20 mouse cellular contexts compared by ENCODE assay signal in genomic region chr9:110121424-110121823, GRCm38 (mm10). TPM values are rescaled to one million over a fixed set of nuclear protein-coding genes. Genes with fewer than 3 reads are reported as not detected.
DNase-seq lines count a peak whose midpoint lies in the region; ATAC-seq lines count a peak whose summit lies in the region.
"Had no signal": no experiment of that assay in that cellular context is flagged by ENCODE, and none has a peak within 500 bp of the region (broad histone marks: within the 10 kb centered on the region; RNA-seq: fewer than 3 reads in every experiment).

No protein-coding gene starts in this region.

- H3K27ac ChIP-seq in embryonic facial prominence, embryonic 14.5 days (replicated peaks; ENCODE audit: low read depth, low read length): no peak overlapping the region
- no peak overlapping the region for H3K27ac ChIP-seq in embryonic facial prominence, embryonic 10.5 days (replicated peaks)
- H3K27ac ChIP-seq: forebrain, embryonic 12.5 days; gastrocnemius, adult 2 months; hindbrain, embryonic 12.5 days had no signal

- intact Hi-C loops in left cerebral cortex, postnatal 25 days (cut with DNase I): no loop called here

- no peak overlapping the region for H3K4me3 ChIP-seq in embryonic facial prominence, embryonic 14.5 days (ENCODE audit: low read depth, low read length)
- H3K4me3 ChIP-seq in embryonic facial prominence, embryonic 10.5 days: no peak overlapping the region
- H3K4me3 ChIP-seq: forebrain, embryonic 12.5 days; gastrocnemius, adult 2 months; hindbrain, embryonic 12.5 days had no signal

- no peak overlapping the region for H3K9ac ChIP-seq in embryonic facial prominence, embryonic 14.5 days (ENCODE audit: low read depth, low read length)
- H3K9ac ChIP-seq: forebrain, embryonic 12.5 days; hindbrain, embryonic 12.5 days had no signal

- no peaks in the 10 kb centered on the region for H3K9me3 ChIP-seq in embryonic facial prominence, embryonic 14.5 days (ENCODE audit: control insufficient read depth, low read length)
- no peaks in the 10 kb centered on the region for H3K9me3 ChIP-seq in embryonic facial prominence, embryonic 10.5 days
- H3K9me3 ChIP-seq: forebrain, embryonic 12.5 days; hindbrain, embryonic 12.5 days had no signal

- 77% methylated on average over 4 of the region's 4 CpGs for WGBS in embryonic facial prominence, embryonic 14.5 days
- WGBS in embryonic facial prominence, embryonic 10.5 days: 84% methylated on average over 4 of the region's 4 CpGs

- H3K4me1 ChIP-seq in embryonic facial prominence, embryonic 14.5 days (ENCODE audit: control insufficient read depth, insufficient read depth, low read length): peaks cover 4% of the 10 kb centered on the region
- peaks cover 14% of the 10 kb centered on the region for H3K4me1 ChIP-seq in embryonic facial prominence, embryonic 10.5 days

- no peaks in the 10 kb centered on the region for H3K36me3 ChIP-seq in embryonic facial prominence, embryonic 14.5 days (ENCODE audit: control insufficient read depth, insufficient read depth, low read length)
- H3K36me3 ChIP-seq in embryonic facial prominence, embryonic 10.5 days (replicated peaks): peaks cover 14% of the 10 kb centered on the region
- H3K36me3 ChIP-seq: forebrain, embryonic 12.5 days; hindbrain, embryonic 12.5 days had no signal

- no peaks in the 10 kb centered on the region for H3K27me3 ChIP-seq in embryonic facial prominence, embryonic 14.5 days (replicated peaks; ENCODE audit: control insufficient read depth, insufficient read depth, low read length)
- H3K27me3 ChIP-seq in embryonic facial prominence, embryonic 10.5 days (replicated peaks; ENCODE audit: low read depth, poor library complexity, severe bottlenecking): no peaks in the 10 kb centered on the region
- H3K27me3 ChIP-seq: forebrain, embryonic 12.5 days; hindbrain, embryonic 12.5 days had no signal

- ATAC-seq in embryonic facial prominence, embryonic 14.5 days (ENCODE audit: low read depth): no peak
- no peak for ATAC-seq in megakaryocyte-erythroid progenitor cell, adult 5-6 weeks (replicated peaks; ENCODE audit: low FRiP score, low TSS enrichment, poor library complexity, severe bottlenecking)
- ATAC-seq: forebrain, embryonic 16.5 days; hindbrain, embryonic 16.5 days had no signal

- no peak overlapping the region for H3K4me2 ChIP-seq in embryonic facial prominence, embryonic 14.5 days (ENCODE audit: low read depth, low read length)
- H3K4me2 ChIP-seq: forebrain, embryonic 12.5 days; hindbrain, embryonic 12.5 days had no signal

- DNase-seq in embryonic facial prominence, embryonic 14.5 days (ENCODE audit: low spot score): peak; percentile 40
- DNase-seq in embryonic facial prominence, embryonic 10.5 days (ENCODE audit: low spot score): no peak
- peak; percentile 12 to 51 for DNase-seq in left cerebral cortex, postnatal 25 days (ENCODE audit: low spot score in 2 of 2)
- no peak for DNase-seq in left cerebral cortex, adult 9 months (ENCODE audit: low spot score in 2 of 2)
- DNase-seq in right cerebral cortex, adult 2 months (ENCODE audit: low spot score in 2 of 2): peak; percentile 29 to 30
- DNase-seq in right cerebral cortex, postnatal 25 days: no peak
- no peak for DNase-seq in lung, postnatal 10 days
- DNase-seq: adrenal gland, postnatal 14 days; cerebellum, adult 18-20 months; cerebellum, adult 9-11 months; cerebellum, postnatal 36 days; gastrocnemius, adult 2 months; gastrocnemius, postnatal 25 days; heart, postnatal 10 days; heart, postnatal 4 days had no signal

RNA-seq across cellular contexts. Expression of gene Dhx30, which starts 3.8 kb away (rescaled TPM):
- 110 and 120 TPM in 2 replicates for polyA plus RNA-seq in embryonic facial prominence, embryonic 14.5 days (2014; fragmentation: Nextera tagmentation; extraction: Ambion mirVana)
- 189 and 200 TPM in 2 replicates for polyA plus RNA-seq in embryonic facial prominence, embryonic 10.5 days (2016; fragmentation: Nextera tagmentation; extraction: Ambion mirVana)
- 100 to 1,000 TPM; 153 to 164 TPM for total RNA-seq in left cerebral cortex, postnatal 25 days (2021)
- 137 TPM in 2 replicates for total RNA-seq in megakaryocyte-erythroid progenitor cell, adult 5-6 weeks (2014; fragmentation: Nextera tagmentation)
- total RNA-seq in megakaryocyte-erythroid progenitor cell, adult 5-6 weeks (2017): 59.2 and 71.1 TPM in 2 replicates

RNA-seq across cellular contexts. Expression of gene Smarcc1, which starts 3.9 kb away (rescaled TPM):
- polyA plus RNA-seq in embryonic facial prominence, embryonic 14.5 days (2014; fragmentation: Nextera tagmentation; extraction: Ambion mirVana): 105 and 122 TPM in 2 replicates
- polyA plus RNA-seq in embryonic facial prominence, embryonic 10.5 days (2016; fragmentation: Nextera tagmentation; extraction: Ambion mirVana): 213 and 222 TPM in 2 replicates
- total RNA-seq in left cerebral cortex, postnatal 25 days (2021): 10 to 100 TPM; 71.5 to 75.7 TPM
- 120 and 133 TPM in 2 replicates for total RNA-seq in megakaryocyte-erythroid progenitor cell, adult 5-6 weeks (2014; fragmentation: Nextera tagmentation)
- 80.3 and 89.5 TPM in 2 replicates for total RNA-seq in megakaryocyte-erythroid progenitor cell, adult 5-6 weeks (2017)

Comparison
In these comparisons a context has a peak if more than half of its experiments do, and no peak if none do; other contexts are left out.
1. DNase-seq: peak in embryonic facial prominence, embryonic 14.5 days (single experiment), left cerebral cortex, postnatal 25 days (2 of 2) and right cerebral cortex, adult 2 months (2 of 2); none in embryonic facial prominence, embryonic 10.5 days (single experiment), left cerebral cortex, adult 9 months (0 of 2), right cerebral cortex, postnatal 25 days (single experiment) and lung, postnatal 10 days (single experiment).